Mouse (Mus musculus): ENCODE data around the gene Slc37a3. TPM values are rescaled to one million over a fixed set of nuclear protein-coding genes. Genes with fewer than 3 reads are reported as not detected.

The Slc37a3 gene
- polyA plus RNA-seq, 1 experiment from 2014 or later = 46.8 TPM

DNA sequence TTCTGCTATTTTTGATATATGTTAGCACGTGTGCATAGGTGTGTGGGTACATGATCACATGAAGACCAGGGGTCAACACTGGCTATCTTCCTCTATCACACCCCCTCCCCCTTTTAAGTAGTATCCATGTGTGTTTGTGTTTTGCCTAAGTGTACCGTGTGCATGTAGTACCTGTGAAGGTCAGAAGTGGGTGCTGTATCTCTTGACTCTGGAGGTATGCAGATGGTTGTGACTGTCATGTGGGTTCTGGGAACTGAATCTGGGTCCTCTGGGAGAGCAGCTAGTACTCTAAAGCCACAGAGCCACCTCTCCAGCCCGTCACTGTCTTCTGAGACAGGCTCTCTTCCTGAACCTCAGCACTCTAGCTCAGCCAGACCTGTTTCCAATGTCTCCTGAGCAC lies 42.6 kb downstream of the Slc37a3 start:
- no peak overlapping the region for H3K4me2 ChIP-seq (ENCODE audit: low read length)

DNA sequence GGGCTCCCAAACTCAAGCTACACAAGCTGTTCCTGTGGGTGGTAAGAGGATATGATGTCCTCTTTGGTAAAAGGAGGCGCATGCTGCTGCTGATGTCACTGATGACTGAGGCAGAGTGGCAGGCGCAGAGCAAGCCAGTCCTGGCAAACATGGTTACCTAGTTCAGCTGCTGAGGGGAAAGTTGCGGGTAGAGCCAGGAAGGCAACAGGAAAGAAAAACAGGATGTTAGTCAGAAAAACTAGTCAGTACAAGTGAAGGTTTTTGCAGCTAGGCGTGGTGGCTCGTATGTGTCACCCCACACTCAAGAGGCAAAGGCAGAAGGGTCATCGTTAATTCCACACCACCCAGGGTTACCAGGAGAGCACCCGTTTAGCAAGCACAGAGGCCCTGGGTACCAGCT lies 43.3 kb downstream of the Slc37a3 start:
- H3K9me3 ChIP-seq (replicated peaks; ENCODE audit: low read length) = no peaks in the 10 kb centered on the region
- H3K9ac ChIP-seq (ENCODE audit: low read depth, low read length) = no peak overlapping the region
- DNase-seq (ENCODE audit: low spot score) = no peak
- no peak for ATAC-seq (replicated peaks; ENCODE audit: low FRiP score, low read depth)
- no peak overlapping the region for H3K4me2 ChIP-seq (ENCODE audit: low read length)
- H3K4me1 ChIP-seq (replicated peaks; ENCODE audit: insufficient read depth, low read length) = no peaks in the 10 kb centered on the region
- H3K4me3 ChIP-seq (replicated peaks; ENCODE audit: low read depth, low read length) = no peak overlapping the region
- peaks cover 32% of the 10 kb centered on the region for H3K36me3 ChIP-seq (ENCODE audit: insufficient read depth, low read length)
- 81% methylated on average over 7 of the region's 7 CpGs for WGBS
- no peaks in the 10 kb centered on the region for H3K27me3 ChIP-seq (ENCODE audit: insufficient read depth, low read length)
- no peak for TF ChIP-seq CTCF (IDR thresholded peaks at IDR 0.05; ENCODE audit: low read depth)
- H3K27ac ChIP-seq = no peak overlapping the region

More for the DNA sequence above, 42.6 kb downstream of the Slc37a3 start:
- no peak for DNase-seq (ENCODE audit: low spot score)
- H3K27me3 ChIP-seq (ENCODE audit: insufficient read depth, low read length) = no peaks in the 10 kb centered on the region
- H3K36me3 ChIP-seq (ENCODE audit: insufficient read depth, low read length) = peaks cover 32% of the 10 kb centered on the region
- no peak for ATAC-seq (replicated peaks; ENCODE audit: low FRiP score, low read depth)
- no peak; the same call in 1 of the 2 replicates for TF ChIP-seq CTCF (IDR thresholded peaks at IDR 0.05; ENCODE audit: low read depth)
- no peaks in the 10 kb centered on the region for H3K9me3 ChIP-seq (replicated peaks; ENCODE audit: low read length)
- H3K4me3 ChIP-seq (replicated peaks; ENCODE audit: low read depth, low read length) = no peak overlapping the region
- no peak overlapping the region for H3K27ac ChIP-seq
- over 99% methylated on average over 3 of the region's 3 CpGs for WGBS
- no peak overlapping the region for H3K9ac ChIP-seq (ENCODE audit: low read depth, low read length)
- no peaks in the 10 kb centered on the region for H3K4me1 ChIP-seq (replicated peaks; ENCODE audit: insufficient read depth, low read length)

DNA sequence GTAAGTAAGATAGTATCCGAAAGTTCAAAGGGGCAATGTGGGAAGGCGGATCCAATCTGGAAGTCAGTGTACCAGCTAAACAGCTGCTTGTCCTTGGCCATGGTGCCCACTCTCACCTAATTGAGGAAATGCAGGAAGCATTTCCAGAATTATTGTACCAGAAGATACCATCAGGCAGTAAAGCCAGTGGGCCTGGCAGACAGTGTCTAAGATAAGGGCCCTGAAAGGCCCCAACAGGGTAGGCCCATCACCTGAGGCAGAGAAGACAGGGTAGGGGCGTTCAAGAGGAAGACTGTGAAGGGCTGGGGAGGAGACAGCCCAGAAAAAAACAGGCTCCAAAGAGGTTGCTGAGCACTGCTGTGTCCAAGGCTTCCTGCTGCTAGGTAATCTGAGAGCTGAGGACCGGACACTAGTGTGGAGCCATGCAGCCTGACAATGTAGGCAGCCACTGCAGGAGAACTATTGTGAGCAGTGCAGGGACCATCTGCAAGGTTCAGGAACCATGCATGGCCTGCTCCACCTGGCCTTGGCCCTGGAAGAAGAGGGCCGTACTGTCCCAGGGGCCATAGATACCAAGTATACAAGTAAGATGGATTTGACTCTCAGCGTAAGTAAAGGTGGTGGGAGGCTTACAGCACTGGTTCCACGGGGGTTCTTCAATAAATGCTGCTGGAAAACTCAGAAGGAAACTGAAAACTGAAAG lies 45.3 kb downstream of the Slc37a3 start:
- Histone ChIP-seq H3K36me3 (ENCODE audit: insufficient read depth, low read length) (peaks cover 25% of the 10 kb centered on the region), H3K27ac (no peak overlapping the region), H3K4me3 (replicated peaks; ENCODE audit: low read depth, low read length) (no peak overlapping the region), H3K4me1 (replicated peaks; ENCODE audit: insufficient read depth, low read length) (no peaks in the 10 kb centered on the region), H3K4me2 (ENCODE audit: low read length) (no peak overlapping the region), H3K27me3 (ENCODE audit: insufficient read depth, low read length) (no peaks in the 10 kb centered on the region), H3K9ac (ENCODE audit: low read depth, low read length) (no peak overlapping the region), H3K9me3 (replicated peaks; ENCODE audit: low read length) (no peaks in the 10 kb centered on the region)
- WGBS = 77% methylated on average over 7 of the region's 7 CpGs
- no peak for DNase-seq (ENCODE audit: low spot score)
- TF ChIP-seq CTCF (IDR thresholded peaks at IDR 0.05; ENCODE audit: low read depth) = no peak
- no peak for ATAC-seq (replicated peaks; ENCODE audit: low FRiP score, low read depth)

DNA sequence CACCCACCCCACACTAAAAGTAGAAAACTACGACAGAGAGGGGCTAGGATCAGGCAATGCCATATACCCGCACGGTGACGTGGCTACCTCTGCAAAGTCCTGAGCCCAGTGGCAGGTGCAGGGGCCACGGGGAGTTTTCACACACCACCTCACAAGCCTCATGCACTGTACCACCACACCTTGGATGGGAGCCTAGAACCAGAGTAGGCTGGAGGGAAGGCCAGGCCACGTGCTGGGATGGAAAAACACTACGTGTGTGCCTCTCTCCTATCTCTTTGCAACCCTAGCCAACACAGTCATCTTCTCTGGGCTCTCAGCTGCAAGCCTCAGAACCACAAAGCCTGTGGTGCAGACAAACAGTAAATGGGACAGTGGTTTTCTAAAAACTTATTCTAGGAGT lies 46.5 kb downstream of the Slc37a3 start:
- ATAC-seq (replicated peaks; ENCODE audit: low FRiP score, low read depth) (no peak), DNase-seq (ENCODE audit: low spot score) (no peak)
- WGBS = 93% methylated on average over 7 of the region's 7 CpGs
- H3K4me1 ChIP-seq (replicated peaks; ENCODE audit: insufficient read depth, low read length) = no peaks in the 10 kb centered on the region
- no peak overlapping the region for H3K4me2 ChIP-seq (ENCODE audit: low read length)
- peaks cover 15% of the 10 kb centered on the region; the same call in 1 of the 2 replicates for H3K36me3 ChIP-seq (ENCODE audit: insufficient read depth, low read length)
- no peak overlapping the region for H3K4me3 ChIP-seq (replicated peaks; ENCODE audit: low read depth, low read length)
- no peaks in the 10 kb centered on the region for H3K9me3 ChIP-seq (replicated peaks; ENCODE audit: low read length)
- TF ChIP-seq CTCF (IDR thresholded peaks at IDR 0.05; ENCODE audit: low read depth) = no peak
- no peak overlapping the region for H3K27ac ChIP-seq
- H3K9ac ChIP-seq (ENCODE audit: low read depth, low read length) = no peak overlapping the region
- H3K27me3 ChIP-seq (ENCODE audit: insufficient read depth, low read length) = no peaks in the 10 kb centered on the region

DNA sequence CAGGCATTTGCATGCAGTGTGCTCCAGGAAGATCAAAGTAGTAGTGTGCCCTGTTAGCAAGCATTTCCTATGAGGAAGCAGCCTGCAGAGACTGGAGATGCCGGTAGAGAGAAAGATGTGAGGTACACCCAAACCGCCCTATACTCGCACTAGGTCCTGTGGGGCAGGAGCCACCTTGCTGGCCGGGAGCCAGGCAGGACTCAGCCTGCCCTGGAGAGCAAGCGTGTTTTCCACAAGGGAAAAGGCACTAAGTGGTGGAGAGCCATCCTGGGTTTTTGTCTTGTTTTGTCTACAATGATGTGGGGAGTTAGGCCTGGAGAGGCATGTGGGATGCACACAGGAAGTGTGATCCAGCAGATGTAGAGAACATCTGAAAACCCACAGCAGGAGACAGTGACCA lies 57.2 kb downstream of the Slc37a3 start:
- Histone ChIP-seq H3K27ac (no peak overlapping the region), H3K4me3 (replicated peaks; ENCODE audit: low read depth, low read length) (no peak overlapping the region), H3K27me3 (ENCODE audit: insufficient read depth, low read length) (no peaks in the 10 kb centered on the region), H3K36me3 (ENCODE audit: insufficient read depth, low read length) (no peaks in the 10 kb centered on the region), H3K4me1 (replicated peaks; ENCODE audit: insufficient read depth, low read length) (no peaks in the 10 kb centered on the region), H3K4me2 (ENCODE audit: low read length) (no peak overlapping the region), H3K9ac (ENCODE audit: low read depth, low read length) (no peak overlapping the region), H3K9me3 (replicated peaks; ENCODE audit: low read length) (no peaks in the 10 kb centered on the region)
- WGBS = 84% methylated on average over 5 of the region's 5 CpGs
- TF ChIP-seq CTCF (IDR thresholded peaks at IDR 0.05; ENCODE audit: low read depth) = no peak
- DNase-seq (ENCODE audit: low spot score) = no peak
- ATAC-seq (replicated peaks; ENCODE audit: low FRiP score, low read depth) = no peak

DNA sequence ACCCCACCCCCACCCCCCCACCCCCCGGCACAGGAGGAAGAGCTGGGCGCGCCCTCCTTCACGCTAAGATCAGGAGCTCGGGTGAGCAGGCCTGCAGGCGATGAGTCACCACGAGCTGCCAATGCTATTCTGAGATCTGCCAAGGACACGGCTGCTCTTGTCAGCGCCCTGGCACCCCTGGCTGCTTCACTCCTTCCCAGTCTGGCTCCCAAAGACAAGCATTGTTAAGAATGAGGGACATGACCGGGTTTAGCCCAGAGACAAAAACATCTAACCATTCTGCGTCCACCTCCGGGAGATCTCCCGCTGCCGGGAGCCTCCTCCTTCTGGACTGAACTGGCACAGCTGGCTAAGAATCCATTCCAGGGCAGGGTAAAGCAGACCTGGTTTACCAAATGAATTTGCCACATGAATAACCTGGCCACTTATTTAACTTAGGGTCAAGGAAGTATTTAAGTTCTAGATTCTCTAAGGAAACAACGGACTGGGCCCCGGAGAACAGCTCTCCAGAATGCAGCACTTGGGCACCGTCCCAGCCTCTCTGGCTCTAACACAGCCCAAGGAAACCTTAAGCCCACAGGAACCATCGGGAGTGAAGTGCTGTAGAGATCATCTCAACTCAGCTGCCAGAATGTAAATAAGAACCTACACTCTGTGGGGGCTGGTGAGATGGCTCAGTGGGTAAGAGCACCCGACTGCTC lies 58.3 kb downstream of the Slc37a3 start:
- no peaks in the 10 kb centered on the region for H3K36me3 ChIP-seq (ENCODE audit: insufficient read depth, low read length)
- H3K4me1 ChIP-seq (replicated peaks; ENCODE audit: insufficient read depth, low read length) = no peaks in the 10 kb centered on the region
- H3K27ac ChIP-seq = peak overlapping the region; percentile 27
- H3K9ac ChIP-seq (ENCODE audit: low read depth, low read length) = no peak overlapping the region
- H3K4me3 ChIP-seq (replicated peaks; ENCODE audit: low read depth, low read length) = no peak overlapping the region
- no peak overlapping the region for H3K4me2 ChIP-seq (ENCODE audit: low read length)
- DNase-seq (ENCODE audit: low spot score) (no peak), ATAC-seq (replicated peaks; ENCODE audit: low FRiP score, low read depth) (peak; percentile 57; the same call in 1 of the 2 replicates)
- H3K27me3 ChIP-seq (ENCODE audit: insufficient read depth, low read length) = no peaks in the 10 kb centered on the region
- no peak for TF ChIP-seq CTCF (IDR thresholded peaks at IDR 0.05; ENCODE audit: low read depth)
- H3K9me3 ChIP-seq (replicated peaks; ENCODE audit: low read length) = no peaks in the 10 kb centered on the region
- 62% methylated on average over 14 of the region's 19 CpGs for WGBS
